Mouse (Mus musculus): ENCODE results near the gene Ddx25.

The Ddx25 gene

DNA sequence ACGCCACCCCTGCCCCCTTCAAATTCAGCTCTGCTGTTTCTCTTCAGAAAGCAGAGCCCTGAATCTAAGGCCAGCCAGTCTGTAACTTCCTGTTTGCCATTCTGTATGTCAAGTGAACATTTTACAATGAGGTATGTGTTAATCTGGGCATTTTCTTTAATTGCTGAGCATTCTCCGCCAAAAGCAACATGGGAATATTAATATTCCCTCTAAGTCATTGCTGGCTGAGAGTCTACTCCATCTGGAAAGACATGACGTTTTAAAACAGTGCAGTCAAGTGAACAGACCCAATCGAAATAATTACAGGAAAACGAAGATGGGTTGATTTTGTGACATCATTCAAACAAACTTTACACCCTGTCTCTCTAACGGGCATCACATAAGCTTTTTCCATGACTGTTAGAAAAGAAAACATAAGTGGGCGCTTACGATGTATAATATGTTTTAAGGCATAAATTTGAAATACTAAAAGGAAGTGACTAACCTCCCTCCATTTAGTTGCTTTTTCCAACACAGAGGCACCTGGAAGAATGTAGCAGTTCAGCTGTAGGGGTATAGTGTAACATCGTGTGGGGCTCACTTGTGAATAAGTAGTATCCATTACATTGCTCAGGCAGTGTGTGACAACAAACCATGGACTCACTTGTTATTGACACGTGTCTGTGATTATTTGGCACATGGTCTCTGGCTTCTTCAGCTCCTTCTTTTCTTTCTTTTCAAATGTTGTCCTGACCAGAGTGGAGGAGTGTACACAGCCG is 67.0 kb downstream of the Ddx25 start:
- no peak for DNase-seq

DNA sequence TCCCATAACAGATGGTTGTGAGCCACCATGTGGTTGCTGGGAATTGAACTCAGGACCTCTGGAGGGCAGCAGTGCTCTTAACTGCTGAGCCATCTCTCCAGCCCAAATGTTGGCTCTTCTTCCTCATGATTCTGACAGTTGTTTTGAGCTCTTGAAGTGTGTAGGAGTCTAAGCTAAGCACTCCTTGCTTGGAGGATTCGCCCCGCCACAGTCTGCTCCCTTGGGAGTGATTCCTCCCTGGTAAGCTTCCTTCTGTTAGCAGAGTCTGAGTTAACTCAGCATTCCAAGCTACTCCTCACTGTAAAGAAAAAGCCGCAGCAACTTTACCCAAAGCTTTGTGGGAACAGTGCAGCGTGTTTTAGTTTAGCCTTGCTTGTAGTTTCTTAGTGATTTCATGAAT is 69.8 kb downstream of the Ddx25 start:
- no peak for DNase-seq
